Mouse (Mus musculus) heart, postnatal 4 days (tissue): ENCODE results near the gene Ccl3. TPM values are rescaled to one million over a fixed set of nuclear protein-coding genes. Genes with fewer than 3 reads are reported as not detected.
A peak's percentile ranks its signal among the peaks of the same experiment; 100 is the strongest.

Experiments used
- DNase-seq: peaks from one replicate; pipeline ENCODE4 v3.0.0; 2021
- total RNA-seq, 2 experiments: library from RNA; stranded (reverse); gene quantifications; 2 replicates each; pipeline ENCODE4 v1.2.3; 2021

Ccl3 gene
- total RNA-seq = under 1 TPM in 1 of 2 experiments, not detected in 1; 0.38 TPM

GRCm38 (mm10) chr11:83649305-83649841, at the start of gene Ccl3:
Gene Ccl3, minus strand, starts transcription at chr11:83649355.
- no peak for DNase-seq

DNA sequence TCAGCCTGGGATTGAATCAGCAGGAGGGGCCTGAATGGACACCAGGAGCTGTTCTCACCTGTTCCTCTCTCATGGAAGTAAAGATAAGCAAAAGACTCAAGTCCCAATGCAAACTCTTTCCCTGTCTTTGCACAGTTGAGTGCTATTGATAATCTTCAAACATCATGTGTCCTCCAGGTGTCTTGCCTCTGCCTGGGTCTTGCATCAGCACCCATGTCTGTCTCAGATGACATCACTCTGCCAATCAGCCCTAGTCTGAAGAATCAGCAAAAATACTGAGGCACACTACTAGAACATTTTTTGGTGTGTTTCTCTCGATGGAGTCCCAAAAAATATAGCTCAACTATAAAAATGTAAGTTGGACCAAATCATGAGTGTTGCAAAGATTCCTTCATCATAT, 42.9 kb upstream of the Ccl3 start:
- no peak for DNase-seq

DNA sequence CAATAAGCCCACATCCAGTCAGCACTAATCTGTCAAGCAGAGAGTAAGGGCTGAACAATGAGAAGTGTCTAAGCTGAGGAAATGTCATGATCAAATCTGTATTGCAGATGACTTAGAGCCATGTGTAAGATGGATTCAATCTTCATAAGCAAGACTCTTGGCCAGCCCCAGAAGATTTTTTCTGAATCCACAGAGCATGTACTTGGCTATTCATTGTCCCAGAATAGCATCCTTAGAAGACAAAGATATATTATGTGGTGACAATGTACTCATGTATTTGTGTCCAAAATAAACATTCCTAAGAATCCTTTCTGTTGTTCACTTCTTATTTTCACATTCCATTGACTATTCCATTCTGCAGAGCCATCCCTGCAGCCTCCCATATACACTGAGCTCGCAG, 40.8 kb upstream of the Ccl3 start:
- no peak for DNase-seq

DNA sequence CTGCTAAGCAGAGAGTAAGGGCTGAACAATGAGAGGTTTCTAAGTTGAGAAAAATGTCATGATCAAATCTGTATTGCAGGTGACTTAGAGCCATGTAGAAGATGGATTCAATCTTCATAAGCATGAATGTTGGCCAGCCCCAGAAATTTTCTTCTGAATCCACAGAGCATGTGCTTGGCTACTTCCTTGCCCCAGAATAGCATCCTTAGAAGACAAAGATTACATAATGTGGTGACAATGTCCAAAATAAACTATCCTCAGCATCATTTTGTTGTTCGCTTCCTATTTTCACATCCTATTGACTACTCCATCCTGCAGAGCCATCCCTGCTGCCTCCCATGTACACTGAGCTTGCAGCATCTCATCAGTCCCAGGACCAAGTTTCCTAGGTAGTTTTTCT, 26.5 kb upstream of the Ccl3 start:
- DNase-seq = no peak

DNA sequence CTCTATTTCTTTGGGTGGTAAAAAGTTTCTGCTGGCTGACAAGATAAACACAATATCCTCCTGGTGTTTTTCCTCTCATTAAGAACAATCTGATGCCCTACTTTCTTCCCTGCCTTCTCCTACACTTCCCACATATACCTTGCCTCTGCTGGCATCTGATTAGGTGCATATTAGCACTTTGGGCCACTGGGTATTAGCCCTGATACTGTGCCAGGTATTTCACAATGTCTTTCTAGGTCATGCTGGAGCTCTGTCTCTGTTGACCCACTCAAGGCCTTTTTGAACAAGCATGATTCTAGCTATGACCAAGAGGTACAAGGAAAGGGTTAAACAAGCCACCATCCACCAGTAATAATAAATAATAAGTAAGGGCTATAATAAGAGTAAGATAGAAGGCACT, 22.6 kb upstream of the Ccl3 start:
- no peak for DNase-seq

GRCm38 (mm10) chr11:83663532-83663931, 14.4 kb upstream of the Ccl3 start:
- DNase-seq = no peak

DNA sequence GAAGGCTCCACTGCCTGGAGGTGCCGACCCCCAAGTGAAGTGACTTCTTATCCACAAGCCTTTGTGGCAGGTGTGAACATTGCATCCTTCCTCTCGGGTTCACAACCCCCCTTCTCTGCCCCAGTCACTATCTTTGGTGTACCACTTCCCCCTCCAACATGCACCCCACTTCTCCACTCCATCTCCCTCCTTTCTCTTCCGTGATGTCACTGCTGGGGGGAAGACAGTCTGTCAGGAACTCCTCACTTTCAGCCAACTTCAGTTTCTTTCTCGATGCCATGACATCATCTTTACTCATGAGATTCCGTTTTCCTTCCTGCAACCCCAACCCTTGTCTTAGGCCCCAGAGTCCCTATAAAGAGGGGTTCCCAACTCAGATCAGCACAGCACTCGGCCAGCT, 13.0 kb upstream of the Ccl3 start, which contains the start of gene Ccl4:
Gene Ccl4, plus strand, starts transcription at position 381 of the 400 bp plus-strand sequence.
- no peak for DNase-seq

DNA sequence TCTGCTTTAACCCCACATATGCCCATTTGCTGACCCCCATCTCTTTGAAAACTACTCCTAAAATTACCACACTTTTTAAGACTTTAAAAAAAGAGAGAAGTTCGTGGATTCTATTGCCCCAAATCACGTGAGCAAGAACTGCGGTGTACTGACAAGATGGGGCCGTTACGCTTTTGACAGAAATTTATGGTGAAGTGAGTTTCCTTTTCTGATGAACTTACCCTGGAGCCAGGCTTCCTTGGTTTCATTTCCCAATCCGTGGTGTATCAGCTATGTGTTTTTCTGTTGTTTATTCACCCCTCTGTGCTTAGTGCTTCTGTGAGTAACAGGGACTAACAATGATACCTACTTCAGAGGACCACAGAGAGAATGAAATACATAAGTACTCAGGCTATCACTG, 9.6 kb upstream of the Ccl3 start:
- no peak for DNase-seq

GRCm38 (mm10) chr11:83657508-83657907, 8.4 kb upstream of the Ccl3 start:
- DNase-seq = no peak

DNA sequence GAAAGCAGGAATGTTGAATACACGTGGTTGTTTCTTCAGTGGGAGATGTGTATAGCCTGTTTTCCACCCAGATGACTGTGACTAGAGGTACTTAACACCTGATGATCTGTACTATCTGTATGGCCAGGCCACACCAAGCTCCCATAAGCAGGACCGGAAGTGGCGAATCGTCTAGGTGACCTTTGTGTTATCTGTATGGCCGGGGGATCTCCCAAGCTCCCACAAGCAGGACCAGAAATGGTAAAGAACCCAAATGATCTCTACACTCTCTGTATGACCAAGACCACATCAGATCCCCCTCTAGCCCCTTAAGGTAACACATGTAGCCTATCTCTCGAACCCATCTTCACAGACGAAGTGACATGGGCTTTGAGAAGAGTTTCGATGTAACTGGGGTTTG, 5.5 kb upstream of the Ccl3 start:
- DNase-seq = no peak

DNA sequence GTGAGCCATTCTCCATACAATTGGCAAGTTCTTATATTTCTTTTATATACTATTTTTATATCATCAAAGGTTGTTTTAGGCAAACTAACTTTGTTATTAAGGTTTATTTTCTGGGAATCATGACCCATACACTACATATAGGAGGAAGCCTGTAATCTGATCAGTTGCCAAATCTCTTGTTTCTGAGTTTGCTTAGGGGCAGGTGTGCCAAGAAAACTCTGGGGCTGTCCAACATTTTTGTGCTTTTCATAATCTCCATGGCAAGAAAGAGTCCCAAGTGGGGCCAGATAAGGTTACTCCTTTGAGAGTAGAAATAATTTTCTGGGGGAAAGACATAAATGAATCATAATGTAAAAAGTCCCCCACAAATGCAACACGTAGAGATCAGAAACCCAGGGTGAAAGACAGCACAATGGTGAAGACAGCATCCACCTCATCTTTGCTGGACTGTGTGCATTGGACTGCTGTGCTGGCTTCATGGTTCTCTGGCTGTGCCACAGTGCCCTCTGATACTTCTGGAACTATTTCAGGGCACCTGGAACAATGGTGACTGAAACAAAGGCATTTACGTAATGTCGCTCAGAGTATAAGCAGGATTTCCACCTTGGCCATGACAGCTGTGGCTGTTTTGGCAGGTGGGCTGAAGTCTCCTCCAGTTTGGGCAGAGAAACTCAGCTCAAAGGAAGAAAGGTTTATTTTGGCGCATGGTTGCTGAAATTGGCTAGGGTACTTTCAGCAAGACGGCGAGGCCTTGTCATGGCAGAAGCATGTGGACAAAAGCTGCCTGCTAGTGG, 2.6 kb downstream of the Ccl3 start:
- DNase-seq = no peak

- DNase-seq = no peak
Measured at GRCm38 (mm10) chr11:83645521-83645920, 3.6 kb downstream of the Ccl3 start, which contains the start of gene Rpl9-ps1. Gene Rpl9-ps1, minus strand, starts transcription at chr11:83645621.

GRCm38 (mm10) chr11:83641216-83641615, 7.9 kb downstream of the Ccl3 start:
- no peak for DNase-seq

DNA sequence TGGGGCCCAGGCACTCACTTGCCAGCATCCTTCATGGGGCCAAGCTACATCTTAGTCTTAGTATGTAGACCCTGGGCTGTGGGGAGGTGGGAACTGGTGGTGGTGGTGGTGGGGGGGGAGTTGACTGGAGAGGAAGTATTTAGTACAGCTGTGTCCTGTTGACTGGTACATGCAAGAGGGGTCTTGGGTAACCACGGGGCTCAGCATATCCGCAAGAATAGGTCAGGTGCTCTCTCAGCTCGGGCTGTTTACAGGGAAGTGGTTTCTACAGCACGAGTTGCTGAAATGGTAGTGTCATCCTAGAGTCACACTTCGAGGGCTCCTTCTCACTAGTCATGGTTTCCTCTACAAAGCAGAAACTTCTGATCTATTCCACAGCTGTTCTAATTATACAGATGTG, 9.0 kb downstream of the Ccl3 start:
- no peak for DNase-seq

GRCm38 (mm10) chr11:83639533-83639932, 9.6 kb downstream of the Ccl3 start:
- peak; percentile 19 for DNase-seq

DNA sequence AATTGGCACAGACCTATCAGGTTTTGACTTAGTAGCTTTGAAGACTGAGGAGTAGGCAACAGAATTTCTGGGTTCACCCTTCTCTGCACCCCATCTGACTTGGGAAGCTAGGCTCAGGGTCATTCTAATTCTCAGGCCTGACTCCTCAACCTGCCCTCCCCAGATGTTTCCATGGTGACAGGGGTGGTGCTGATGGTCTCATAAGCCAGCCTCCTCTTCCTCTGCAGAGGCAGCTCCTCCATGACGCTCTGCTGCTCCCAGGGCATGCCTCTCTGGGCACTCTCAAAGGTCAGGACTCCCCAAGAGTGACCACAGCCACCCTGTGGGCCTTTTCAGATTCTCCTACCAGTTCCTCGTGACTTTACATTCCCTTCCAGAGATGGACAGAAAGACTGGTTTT, 10.2 kb downstream of the Ccl3 start:
- DNase-seq = no peak

DNA sequence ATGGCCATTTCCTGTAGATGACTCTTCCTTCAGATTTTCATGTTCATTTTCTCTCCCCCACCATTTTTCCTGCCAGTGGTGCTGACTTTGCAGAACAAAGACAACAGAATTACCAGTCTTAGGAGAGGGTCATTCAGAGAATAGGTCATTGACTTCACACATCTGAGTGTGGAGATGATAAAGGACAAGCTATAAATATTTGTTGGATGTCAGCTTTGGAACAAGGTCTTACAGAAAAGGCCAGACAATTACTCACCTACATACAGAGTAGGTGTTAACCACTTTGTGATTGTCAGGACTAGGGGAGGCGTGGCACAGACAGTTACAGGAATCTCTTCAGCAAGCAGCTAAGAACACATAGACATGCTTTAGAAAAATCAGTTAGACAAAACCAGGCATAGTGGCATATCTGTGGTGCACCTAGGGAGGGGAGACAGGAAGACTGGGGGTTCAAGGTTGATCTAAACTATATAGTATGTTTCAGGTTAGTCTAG, 12.4 kb downstream of the Ccl3 start:
- no peak for DNase-seq

- DNase-seq = no peak
Measured at GRCm38 (mm10) chr11:83634898-83635297, 14.3 kb downstream of the Ccl3 start.

DNA sequence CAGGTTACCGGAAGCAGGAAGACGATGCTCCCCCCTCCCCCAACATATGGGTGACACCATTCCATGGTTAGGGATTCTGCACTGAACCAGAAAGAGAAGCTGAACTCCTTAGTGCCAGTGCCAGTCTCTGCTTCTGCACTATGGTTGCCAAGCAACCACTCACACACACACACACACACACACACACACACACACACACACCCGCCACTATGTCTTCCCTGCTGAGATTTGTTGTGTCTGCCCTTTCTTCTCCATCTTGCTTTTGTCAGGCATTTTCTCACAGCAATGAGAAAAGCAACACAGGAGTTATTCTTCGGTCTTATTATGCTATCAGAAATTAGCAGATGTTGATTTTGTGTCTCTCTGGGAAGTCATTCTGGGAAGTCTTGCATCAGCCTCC, 14.7 kb downstream of the Ccl3 start:
- no peak for DNase-seq

GRCm38 (mm10) chr11:83632744-83633143, 16.4 kb downstream of the Ccl3 start:
- peak; percentile 42 for DNase-seq

DNA sequence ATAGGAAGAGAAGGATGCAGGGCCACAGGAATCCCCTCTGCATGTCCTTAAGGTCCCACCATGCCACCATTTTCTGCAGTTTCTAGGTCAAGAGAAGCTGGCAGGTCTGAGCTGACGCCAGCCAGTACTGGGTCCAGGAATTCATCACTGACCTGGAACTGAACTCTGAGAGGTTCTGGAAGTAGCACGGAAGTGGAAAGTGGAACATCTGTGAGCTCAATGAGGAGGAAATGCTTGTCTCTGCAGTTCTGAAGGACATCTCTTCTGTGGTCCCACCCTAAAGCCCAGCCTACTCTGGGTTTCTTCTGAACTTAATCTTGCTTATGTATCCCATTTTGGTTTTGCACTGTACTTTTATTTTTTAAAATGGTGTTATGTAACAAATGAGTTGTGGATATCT, 18.1 kb downstream of the Ccl3 start:
- DNase-seq = no peak

DNA sequence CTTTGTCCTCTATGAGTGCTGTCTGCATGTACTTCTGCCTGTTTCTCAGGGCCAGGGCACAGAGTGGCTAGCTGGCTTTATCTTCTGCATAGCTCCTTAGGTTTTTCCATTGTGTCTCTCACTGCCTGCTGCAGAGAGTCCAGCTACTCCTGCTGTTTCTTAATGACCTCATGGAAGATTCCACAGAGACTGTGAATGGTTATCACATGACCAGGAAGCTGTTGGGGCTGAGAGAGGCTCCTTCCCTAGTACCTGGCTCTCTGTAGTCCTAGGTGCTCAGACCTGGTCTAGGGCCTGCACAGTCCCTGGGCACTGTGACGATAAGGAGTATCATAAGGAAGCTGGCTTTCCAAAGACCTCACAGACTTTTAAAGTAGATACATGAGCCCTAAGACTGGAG, 18.5 kb downstream of the Ccl3 start:
- DNase-seq = no peak

- DNase-seq = no peak
Measured at GRCm38 (mm10) chr11:83628808-83629207, 20.3 kb downstream of the Ccl3 start.

DNA sequence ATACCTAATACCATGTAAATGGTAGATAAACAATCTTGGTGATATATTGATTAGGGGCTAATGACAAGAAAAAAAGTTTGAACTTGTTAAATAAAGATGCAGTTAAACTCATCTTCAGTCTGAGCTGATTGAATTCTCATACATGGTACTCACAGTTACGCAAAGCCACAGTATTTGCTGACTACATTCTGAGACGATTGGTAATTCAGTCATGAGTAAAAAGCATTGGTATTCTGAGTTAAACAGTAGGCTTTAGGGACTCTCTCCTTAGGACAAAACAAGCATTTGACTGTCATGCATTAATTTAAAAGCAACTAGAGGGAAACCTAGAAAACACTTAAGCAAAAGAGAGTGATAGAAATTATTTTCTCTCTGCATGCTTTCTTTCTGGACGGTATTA, 25.6 kb downstream of the Ccl3 start:
- DNase-seq = no peak
